Mouse (Mus musculus): ENCODE measurements around the gene Gm20388. TPM values are rescaled to one million over a fixed set of nuclear protein-coding genes. Genes with fewer than 3 reads are reported as not detected.

The Gm20388 gene
- polyA plus RNA-seq, 1 experiment, result not detected

GRCm38 (mm10) chr8:122432443-122433268, 2522.0 kb downstream of the Gm20388 start, which contains the start of gene Cyba:
Gene Cyba (minus strand): TSS chr8:122432930.
- Histone ChIP-seq H3K4me3 (ENCODE audit: insufficient read depth, low read depth, low read length) (peak within 1 kb of the TSS; percentile 42), H3K4me1 (ENCODE audit: control insufficient read depth, insufficient read depth, low read length) (peaks cover 9% of the 10 kb centered on the region), H3K27ac (ENCODE audit: insufficient read depth, low read depth, low read length) (no peak within 1 kb of the TSS)
- TF ChIP-seq POLR2A (IDR thresholded peaks at IDR 0.05; ENCODE audit: insufficient read depth, low read depth, low read length) (0 out of 2 replicates have a peak, but pooled peaks have one; percentile 17), CTCF (IDR thresholded peaks at IDR 0.05; ENCODE audit: insufficient read depth, low read depth, low read length) (no peak)
- 18% methylated on average over 45 of the region's 45 CpGs for WGBS

GRCm38 (mm10) chr8:122433269-122433905, 2522.7 kb downstream of the Gm20388 start:
- WGBS, result 74% methylated on average over 11 of the region's 11 CpGs
- peaks cover 9% of the 10 kb centered on the region for H3K4me1 ChIP-seq (ENCODE audit: control insufficient read depth, insufficient read depth, low read length)
- TF ChIP-seq CTCF (IDR thresholded peaks at IDR 0.05; ENCODE audit: insufficient read depth, low read depth, low read length), result no peak
- H3K27ac ChIP-seq (ENCODE audit: insufficient read depth, low read depth, low read length), result no peak overlapping the region
- no peak overlapping the region for H3K4me3 ChIP-seq (ENCODE audit: insufficient read depth, low read depth, low read length)

- WGBS, result 96% methylated on average over 6 of the region's 6 CpGs
- TF ChIP-seq CTCF (IDR thresholded peaks at IDR 0.05; ENCODE audit: insufficient read depth, low read depth, low read length) (peak; percentile 35; the same call in 1 of the 2 replicates), POLR2A (IDR thresholded peaks at IDR 0.05; ENCODE audit: insufficient read depth, low read depth, low read length) (no peak)
- Histone ChIP-seq H3K4me3 (ENCODE audit: insufficient read depth, low read depth, low read length) (no peak overlapping the region), H3K27ac (ENCODE audit: insufficient read depth, low read depth, low read length) (no peak overlapping the region), H3K4me1 (ENCODE audit: control insufficient read depth, insufficient read depth, low read length) (peaks cover 9% of the 10 kb centered on the region)
Measured at GRCm38 (mm10) chr8:122435375-122435774, 2524.7 kb downstream of the Gm20388 start.

GRCm38 (mm10) chr8:122436146-122436545, 2525.5 kb downstream of the Gm20388 start:
- WGBS, result 94% methylated on average over 9 of the region's 9 CpGs
- TF ChIP-seq POLR2A (IDR thresholded peaks at IDR 0.05; ENCODE audit: insufficient read depth, low read depth, low read length) (no peak), CTCF (IDR thresholded peaks at IDR 0.05; ENCODE audit: insufficient read depth, low read depth, low read length) (no peak)

GRCm38 (mm10) chr8:122436586-122437125, 2526.0 kb downstream of the Gm20388 start:
- H3K27ac ChIP-seq (ENCODE audit: insufficient read depth, low read depth, low read length), result no peak overlapping the region
- no peak for TF ChIP-seq POLR2A (IDR thresholded peaks at IDR 0.05; ENCODE audit: insufficient read depth, low read depth, low read length)
- TF ChIP-seq CTCF (IDR thresholded peaks at IDR 0.05; ENCODE audit: insufficient read depth, low read depth, low read length), result no peak
- H3K4me1 ChIP-seq (ENCODE audit: control insufficient read depth, insufficient read depth, low read length), result peaks cover 9% of the 10 kb centered on the region
- H3K4me3 ChIP-seq (ENCODE audit: insufficient read depth, low read depth, low read length), result no peak overlapping the region
- WGBS, result 90% methylated on average over 20 of the region's 20 CpGs

More at GRCm38 (mm10) chr8:122436146-122436545, 2525.5 kb downstream of the Gm20388 start:
- Histone ChIP-seq H3K27ac (ENCODE audit: insufficient read depth, low read depth, low read length) (no peak overlapping the region), H3K4me1 (ENCODE audit: control insufficient read depth, insufficient read depth, low read length) (peaks cover 9% of the 10 kb centered on the region), H3K4me3 (ENCODE audit: insufficient read depth, low read depth, low read length) (no peak overlapping the region)

GRCm38 (mm10) chr8:122437708-122438331, 2527.2 kb downstream of the Gm20388 start:
- no peak for TF ChIP-seq POLR2A (IDR thresholded peaks at IDR 0.05; ENCODE audit: insufficient read depth, low read depth, low read length)
- no peak for TF ChIP-seq CTCF (IDR thresholded peaks at IDR 0.05; ENCODE audit: insufficient read depth, low read depth, low read length)
- WGBS, result 94% methylated on average over 13 of the region's 13 CpGs
- H3K4me3 ChIP-seq (ENCODE audit: insufficient read depth, low read depth, low read length), result no peak overlapping the region
- H3K4me1 ChIP-seq (ENCODE audit: control insufficient read depth, insufficient read depth, low read length), result peaks cover 6% of the 10 kb centered on the region
- no peak overlapping the region for H3K27ac ChIP-seq (ENCODE audit: insufficient read depth, low read depth, low read length)

- Histone ChIP-seq H3K4me3 (ENCODE audit: insufficient read depth, low read depth, low read length) (no peak overlapping the region), H3K27ac (ENCODE audit: insufficient read depth, low read depth, low read length) (no peak overlapping the region), H3K4me1 (ENCODE audit: control insufficient read depth, insufficient read depth, low read length) (peaks cover 7% of the 10 kb centered on the region)
- TF ChIP-seq CTCF (IDR thresholded peaks at IDR 0.05; ENCODE audit: insufficient read depth, low read depth, low read length), result no peak
- TF ChIP-seq POLR2A (IDR thresholded peaks at IDR 0.05; ENCODE audit: insufficient read depth, low read depth, low read length), result no peak
- 92% methylated on average over 16 of the region's 16 CpGs for WGBS
Measured at GRCm38 (mm10) chr8:122439336-122439735, 2528.7 kb downstream of the Gm20388 start.

- no peak overlapping the region for H3K27ac ChIP-seq (ENCODE audit: insufficient read depth, low read depth, low read length)
- WGBS, result 93% methylated on average over 1 of the region's 1 CpGs
- H3K4me3 ChIP-seq (ENCODE audit: insufficient read depth, low read depth, low read length), result no peak overlapping the region
- peaks cover 9% of the 10 kb centered on the region for H3K4me1 ChIP-seq (ENCODE audit: control insufficient read depth, insufficient read depth, low read length)
- no peak for TF ChIP-seq CTCF (IDR thresholded peaks at IDR 0.05; ENCODE audit: insufficient read depth, low read depth, low read length)
- no peak for TF ChIP-seq POLR2A (IDR thresholded peaks at IDR 0.05; ENCODE audit: insufficient read depth, low read depth, low read length)
Measured at GRCm38 (mm10) chr8:122441326-122441725, 2530.7 kb downstream of the Gm20388 start.

Data from olfactory bulb, adult 2 months (tissue).